Mouse (Mus musculus) bone marrow macrophage, adult 2 months (primary cell): Measurements from ENCODE around the gene Rtn2. TPM values are rescaled to one million over a fixed set of nuclear protein-coding genes. Genes with fewer than 3 reads are reported as not detected.

Experiments
- H3K27ac ChIP-seq: 2 replicates; pipeline ENCODE4 v1.5.1; 2012; ENCODE audit warnings: low read depth, low read length; ENCODE audit not compliant: insufficient read depth
- H3K4me1 ChIP-seq: 2 replicates; pipeline ENCODE4 v1.6.1; 2012; ENCODE audit warnings: low read length; ENCODE audit not compliant: control insufficient read depth, insufficient read depth
- H3K4me3 ChIP-seq: 2 replicates; pipeline ENCODE4 v1.5.1; 2012; ENCODE audit warnings: mild to moderate bottlenecking, low read length, moderate library complexity; ENCODE audit not compliant: insufficient read depth
- CTCF ChIP-seq: IDR thresholded peaks from 2 replicates; pipeline ENCODE4 v1.5.1; 2012; ENCODE audit warnings: low read depth, mild to moderate bottlenecking, low read length, moderate library complexity
- POLR2A ChIP-seq: IDR thresholded peaks from 2 replicates; pipeline ENCODE4 v1.6.1; 2012; ENCODE audit warnings: mild to moderate bottlenecking, low read depth, low read length, borderline replicate concordance
- polyA plus RNA-seq: library from polyadenylated mRNA; stranded (reverse); fragments of >200 nt; gene quantifications from 2 replicates; pipeline ENCODE4 v1.2.4, GENCODE M21; 2012; ENCODE audit not compliant: missing spikeins, insufficient read depth, insufficient read length

Gene Rtn2
- polyA plus RNA-seq, 1 experiment, result 2.0 TPM

DNA sequence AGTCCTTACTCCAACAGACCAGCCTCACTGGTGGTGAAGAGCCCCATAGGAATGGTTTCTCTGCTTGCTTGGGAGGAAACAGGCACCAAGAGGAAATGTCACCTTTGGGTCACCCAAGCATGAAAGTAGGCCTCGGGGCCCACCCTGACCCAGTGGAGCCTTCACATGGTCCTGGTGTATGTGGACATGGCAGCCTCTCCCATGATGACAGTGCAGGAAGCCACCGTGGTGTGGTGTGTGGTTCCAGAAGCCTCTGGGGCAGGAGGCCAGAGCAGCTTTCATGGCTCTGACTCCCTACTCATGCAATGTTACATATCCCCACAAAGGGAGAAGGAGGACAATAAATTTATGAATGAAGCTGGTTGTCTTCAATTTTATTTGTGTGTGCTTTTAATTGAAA, 34.9 kb upstream of the Rtn2 start:
- Histone ChIP-seq H3K27ac (no peak overlapping the region), H3K4me3 (no peak overlapping the region), H3K4me1 (peaks cover 3% of the 10 kb centered on the region; the same call in 1 of the 2 replicates)
- TF ChIP-seq POLR2A, result no peak

DNA sequence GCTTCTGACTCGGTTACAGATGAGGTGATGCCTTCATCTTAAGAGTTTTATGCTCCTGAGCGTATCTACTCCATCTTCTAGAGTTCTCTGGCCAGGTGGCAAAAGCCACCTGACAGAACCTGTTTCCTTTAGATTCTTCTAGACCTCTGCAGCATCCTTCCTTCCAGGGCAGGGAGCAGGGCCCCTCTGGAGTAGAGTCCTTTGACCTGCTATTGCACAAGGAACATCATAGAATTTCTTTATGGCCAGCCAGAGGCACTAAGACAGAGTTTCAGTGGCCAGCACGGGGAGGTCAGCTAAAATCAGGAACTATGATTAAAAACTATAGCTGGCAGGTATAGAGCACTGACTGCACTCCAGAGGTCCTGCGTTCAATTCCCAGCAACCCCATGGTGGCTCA, 30.3 kb upstream of the Rtn2 start:
- Histone ChIP-seq H3K4me1 (peaks cover 16% of the 10 kb centered on the region), H3K4me3 (no peak overlapping the region), H3K27ac (no peak overlapping the region)
- no peak for TF ChIP-seq POLR2A
- TF ChIP-seq CTCF, result no peak

DNA sequence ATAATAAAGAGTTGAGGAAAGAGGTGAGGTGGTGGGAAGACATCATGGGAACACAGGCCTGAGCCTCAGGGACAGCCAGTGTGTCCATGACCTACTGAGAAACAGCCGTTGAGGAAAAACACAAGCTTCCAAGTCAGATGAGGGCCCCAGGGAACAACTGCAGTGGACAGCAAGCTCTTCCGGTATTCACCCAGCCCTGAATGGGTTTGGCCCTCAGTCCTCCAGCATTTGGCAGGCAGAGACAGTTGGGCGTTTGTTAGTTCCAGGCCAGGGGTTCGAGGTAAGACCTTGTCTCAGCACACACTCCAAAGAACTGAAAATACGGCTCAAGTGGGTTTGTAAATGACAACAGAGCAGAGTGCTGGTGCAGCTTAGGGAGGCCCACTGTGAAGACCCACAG, 29.0 kb upstream of the Rtn2 start:
- Histone ChIP-seq H3K4me3 (no peak overlapping the region), H3K27ac (no peak overlapping the region), H3K4me1 (peaks cover 25% of the 10 kb centered on the region)
- TF ChIP-seq CTCF (no peak), POLR2A (no peak)

DNA sequence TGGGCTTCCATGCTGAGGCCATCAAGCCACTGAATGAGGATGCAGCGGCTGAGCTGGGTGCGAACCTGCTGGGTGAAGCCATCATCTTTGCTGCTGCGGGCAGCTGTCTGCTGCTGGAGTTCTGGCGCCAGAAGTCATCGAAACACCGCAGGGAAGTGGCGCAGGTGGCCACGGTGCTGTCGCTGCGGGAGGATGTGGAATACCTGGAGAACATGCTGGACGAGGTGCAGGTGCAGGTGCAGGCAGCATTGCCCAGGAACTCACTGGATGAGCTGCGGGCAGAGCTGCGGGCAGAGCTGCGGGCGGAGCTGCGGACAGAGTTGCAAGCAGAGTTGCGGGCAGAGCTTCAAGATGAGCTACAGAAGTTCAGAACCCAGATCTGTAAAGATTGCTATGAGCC, 27.0 kb upstream of the Rtn2 start:
- no peak overlapping the region for H3K4me3 ChIP-seq
- TF ChIP-seq CTCF (no peak), POLR2A (no peak)
- H3K4me1 ChIP-seq, result peaks cover 25% of the 10 kb centered on the region
- no peak overlapping the region for H3K27ac ChIP-seq

DNA sequence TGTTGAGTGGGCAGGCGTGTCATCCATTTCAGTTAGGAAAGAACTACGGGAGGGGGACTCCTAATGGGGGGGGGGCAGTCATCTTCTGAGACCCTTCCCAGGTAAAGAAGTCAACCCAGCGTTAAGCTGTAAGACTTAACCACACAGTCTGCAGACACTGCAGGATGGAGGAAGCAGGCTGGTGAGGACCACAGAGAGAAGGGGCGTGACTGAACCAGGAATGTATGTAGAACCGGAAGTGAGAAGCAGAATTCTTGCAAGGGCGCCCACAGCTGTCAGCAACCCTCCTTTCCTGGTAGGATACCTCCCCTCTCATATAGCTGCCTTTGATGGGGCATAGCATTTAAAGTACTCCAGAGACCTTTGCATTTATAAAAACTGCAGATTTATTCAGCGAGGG, 25.9 kb upstream of the Rtn2 start:
- Histone ChIP-seq H3K27ac (no peak overlapping the region), H3K4me1 (peaks cover 25% of the 10 kb centered on the region), H3K4me3 (no peak overlapping the region)
- TF ChIP-seq POLR2A (no peak), CTCF (no peak)

DNA sequence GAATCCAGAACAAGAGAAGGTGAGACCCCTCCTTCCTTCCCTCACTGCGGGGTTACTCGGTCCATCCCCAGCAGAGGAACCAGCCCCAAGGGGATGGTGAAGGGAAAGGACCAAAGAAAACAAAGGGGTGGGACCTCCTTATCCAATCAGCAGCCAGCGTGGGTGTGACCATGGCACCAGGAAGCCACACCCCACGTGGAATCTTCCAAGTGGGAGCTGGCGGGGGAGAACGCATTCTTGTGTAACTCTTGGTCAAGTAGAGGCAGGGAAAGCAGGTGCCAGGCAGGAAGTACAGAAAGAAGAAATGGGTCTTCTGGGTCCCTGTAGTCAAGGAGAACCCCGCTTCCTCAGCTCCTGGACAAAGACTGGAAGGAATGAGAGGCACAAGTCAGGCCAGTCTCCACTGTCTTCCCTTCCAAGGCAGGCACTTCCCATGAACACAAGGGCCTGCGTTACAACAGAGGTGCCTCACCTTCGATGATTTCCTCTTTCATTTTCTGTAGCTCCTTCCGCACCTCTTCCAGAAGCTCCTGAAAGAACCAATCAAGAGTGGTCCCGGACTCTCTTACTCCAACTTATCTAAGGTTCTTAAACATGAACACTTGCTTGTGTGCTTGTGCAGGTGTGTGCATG, 24.9 kb upstream of the Rtn2 start:
- H3K4me1 ChIP-seq, result peaks cover 22% of the 10 kb centered on the region

DNA sequence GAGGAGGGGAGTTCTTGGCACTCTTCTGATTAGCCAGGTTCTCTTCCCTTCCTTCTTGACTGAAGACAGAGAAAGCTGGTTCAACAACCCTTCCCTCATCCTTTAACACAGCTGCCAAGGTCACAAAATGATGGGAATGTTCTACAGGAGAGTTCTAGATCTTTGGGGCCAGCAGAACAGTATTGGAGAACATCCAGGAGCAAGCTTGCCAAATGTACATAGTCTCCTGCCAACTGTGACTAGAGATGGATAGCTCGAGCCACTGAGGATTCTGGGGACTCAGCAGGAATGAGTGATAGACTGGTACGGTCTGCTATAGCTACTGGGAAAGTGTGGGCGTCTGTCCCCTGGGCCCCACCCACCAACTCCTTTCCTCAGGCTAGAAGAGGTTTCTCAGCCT, 24.1 kb upstream of the Rtn2 start:
- no peak overlapping the region for H3K27ac ChIP-seq
- peaks cover 22% of the 10 kb centered on the region for H3K4me1 ChIP-seq
- TF ChIP-seq POLR2A (no peak), CTCF (no peak)
- H3K4me3 ChIP-seq, result no peak overlapping the region

More for the DNA sequence above, 24.9 kb upstream of the Rtn2 start:
- TF ChIP-seq CTCF, result no peak
- TF ChIP-seq POLR2A, result no peak
- Histone ChIP-seq H3K27ac (no peak overlapping the region), H3K4me3 (no peak overlapping the region)

DNA sequence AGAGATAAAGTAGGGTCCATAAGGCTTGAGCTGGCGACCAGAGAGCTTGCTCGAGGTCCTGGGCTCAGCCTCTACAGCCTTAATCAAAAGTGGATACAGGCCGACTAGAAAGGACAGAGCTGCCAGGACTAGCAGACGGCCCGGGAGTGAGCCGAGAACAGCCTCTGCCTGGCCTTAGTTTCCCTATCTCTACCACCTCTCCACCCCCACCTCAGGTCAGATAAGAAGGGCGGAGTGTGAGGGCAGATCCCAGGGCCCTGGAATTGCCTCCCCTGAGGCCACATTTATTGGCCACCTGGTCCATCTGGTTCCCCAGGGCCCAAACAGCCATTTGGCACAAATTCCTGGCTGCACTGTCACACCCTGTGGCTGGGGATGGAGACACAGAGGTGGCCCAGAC, 17.3 kb upstream of the Rtn2 start:
- H3K27ac ChIP-seq, result no peak overlapping the region
- TF ChIP-seq CTCF, result no peak
- TF ChIP-seq POLR2A, result no peak
- peaks cover 41% of the 10 kb centered on the region for H3K4me1 ChIP-seq
- H3K4me3 ChIP-seq, result no peak overlapping the region

DNA sequence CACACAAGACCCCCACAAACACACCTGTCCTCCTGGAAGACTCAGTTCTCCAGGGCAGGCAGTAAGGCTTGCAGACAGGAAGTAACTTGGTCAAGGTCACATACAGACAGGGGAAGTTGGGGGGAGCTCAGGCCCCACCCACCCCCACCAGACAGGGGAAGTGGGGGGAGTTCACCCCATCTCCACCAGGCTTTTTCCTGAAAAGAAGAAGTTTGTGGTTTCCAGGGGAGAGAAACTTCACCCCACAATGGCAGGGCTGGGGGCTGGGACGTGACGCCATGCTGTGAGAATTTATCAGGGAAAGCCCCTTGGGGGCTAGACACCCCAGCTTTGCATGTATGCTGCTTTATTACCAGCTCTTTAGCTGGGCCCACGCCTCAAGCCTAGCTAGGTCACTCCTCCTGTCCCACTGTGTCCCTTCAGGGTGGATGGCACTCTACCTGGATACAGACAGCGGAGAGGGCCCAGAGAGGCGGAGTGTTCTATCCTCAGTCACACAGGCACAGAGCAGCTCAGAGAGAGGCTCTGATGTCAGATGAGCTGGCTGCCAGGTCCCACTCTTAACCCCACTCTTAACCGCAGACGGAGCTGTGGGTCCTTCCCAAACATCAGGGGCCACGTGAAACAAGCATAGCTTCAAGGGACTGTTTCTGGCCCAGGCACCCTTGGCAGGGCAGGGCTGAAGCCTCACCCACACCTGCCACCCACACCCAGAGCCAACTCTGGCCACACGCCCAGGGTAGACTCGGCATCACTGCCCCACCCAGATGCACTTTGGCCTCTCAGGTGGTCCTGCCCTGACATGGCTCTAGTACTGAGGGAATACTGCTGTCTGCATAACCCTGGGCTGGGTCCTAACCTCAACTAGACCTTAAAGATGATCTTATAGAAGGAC, 16.2 kb upstream of the Rtn2 start:
- TF ChIP-seq CTCF, result no peak
- no peak for TF ChIP-seq POLR2A
- Histone ChIP-seq H3K27ac (peak overlapping the region; percentile 27; the same call in 1 of the 2 replicates), H3K4me3 (peak overlapping the region; percentile 32), H3K4me1 (peaks cover 41% of the 10 kb centered on the region)

DNA sequence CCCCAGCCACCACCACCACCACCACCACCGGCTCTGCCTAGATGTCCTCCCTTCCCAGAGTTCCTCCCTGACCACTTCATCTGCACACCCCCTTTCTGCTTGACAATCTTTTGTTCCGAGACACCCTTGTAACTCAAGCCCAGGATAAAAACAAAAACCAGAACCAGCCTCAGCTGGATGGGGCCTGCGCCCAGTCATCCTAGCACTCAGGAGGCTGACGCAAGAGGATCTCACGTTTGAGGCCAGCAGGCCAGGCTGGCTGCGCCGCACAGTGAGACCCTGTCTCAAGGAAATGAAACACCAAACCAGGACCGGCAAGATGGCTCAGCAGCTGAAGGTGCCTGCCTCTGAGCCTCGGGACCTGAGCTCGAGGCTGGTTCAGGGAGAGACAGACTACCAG, 15.4 kb upstream of the Rtn2 start:
- Histone ChIP-seq H3K4me3 (peak overlapping the region; percentile 22), H3K4me1 (peaks cover 41% of the 10 kb centered on the region), H3K27ac (peak overlapping the region; percentile 23; the same call in 1 of the 2 replicates)
- TF ChIP-seq CTCF, result no peak
- no peak for TF ChIP-seq POLR2A
